Mouse (Mus musculus): Measurements from ENCODE around the gene Cops2.

DNA sequence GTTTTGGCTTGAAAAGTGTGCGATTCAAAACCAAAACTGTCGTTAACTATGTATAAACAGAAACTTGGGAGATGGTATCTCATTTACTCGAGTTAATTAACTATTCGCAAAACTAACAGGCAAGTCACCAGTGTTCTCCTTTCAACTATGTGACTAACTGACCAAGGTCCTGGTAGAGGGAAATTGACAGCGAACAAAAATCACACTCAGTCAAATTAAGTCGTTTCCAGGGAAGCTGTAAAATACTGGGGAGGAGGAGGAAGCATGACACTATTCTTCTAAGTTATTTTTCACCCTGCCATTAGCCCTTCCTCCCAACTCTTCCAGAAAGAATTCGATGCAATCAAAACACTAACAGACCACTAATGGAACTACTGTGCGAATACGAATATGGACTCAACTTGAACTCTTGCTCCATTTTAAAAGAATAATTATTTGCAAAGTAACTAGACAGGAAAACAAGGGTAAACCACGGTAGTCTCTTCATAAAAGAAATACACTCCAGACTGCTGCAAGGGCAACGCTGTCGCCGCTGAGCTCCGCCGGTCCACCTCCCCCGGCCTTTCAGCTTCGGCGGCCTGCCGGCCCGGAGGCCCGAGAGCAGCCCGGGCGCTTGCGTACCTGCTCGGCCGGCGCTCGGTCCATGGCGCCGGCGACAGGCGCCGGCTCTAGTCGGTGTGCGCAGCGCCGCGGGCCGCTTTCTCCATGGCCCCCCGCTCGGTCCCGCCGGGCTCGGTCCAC, 76.8 kb downstream of the Cops2 start:
- no peak for TF ChIP-seq CTCF (IDR thresholded peaks at IDR 0.05; ENCODE audit: low read depth, low read length)
- TF ChIP-seq POLR2A (IDR thresholded peaks at IDR 0.05; ENCODE audit: extremely low read depth, insufficient read depth, low read length): no peak
